Mouse (Mus musculus) retina, embryonic 14.5 days (tissue): ENCODE results near the gene Vezf1.

Source experiments
- DNase-seq: peaks from one replicate; pipeline ENCODE4 v3.0.0-alpha.2; 2015; ENCODE audit warnings: low spot score

The Vezf1 gene

GRCm38 (mm10) chr11:88054589-88054988, 13.5 kb upstream of the Vezf1 start:
- peak; percentile 84 for DNase-seq

- no peak for DNase-seq
Measured at GRCm38 (mm10) chr11:88055777-88056176, 12.3 kb upstream of the Vezf1 start.

- no peak for DNase-seq
Measured at GRCm38 (mm10) chr11:88057788-88058187, 10.3 kb upstream of the Vezf1 start.

- DNase-seq, result peak; percentile 84
Measured at GRCm38 (mm10) chr11:88059141-88059540, 8.9 kb upstream of the Vezf1 start.

GRCm38 (mm10) chr11:88061892-88062625, 6.0 kb upstream of the Vezf1 start:
- no peak for DNase-seq

GRCm38 (mm10) chr11:88065732-88066131, 2.3 kb upstream of the Vezf1 start:
- DNase-seq, result no peak

- DNase-seq, result no peak
Measured at GRCm38 (mm10) chr11:88067191-88067585, 891 bp upstream of the Vezf1 start.

GRCm38 (mm10) chr11:88068411-88069245, 549 bp downstream of the Vezf1 start:
- DNase-seq, result peak; percentile 43

GRCm38 (mm10) chr11:88069246-88069570, 1.1 kb downstream of the Vezf1 start:
- no peak for DNase-seq

- DNase-seq, result no peak
Measured at GRCm38 (mm10) chr11:88070392-88070791, 2.3 kb downstream of the Vezf1 start.

GRCm38 (mm10) chr11:88071113-88071512, 3.0 kb downstream of the Vezf1 start:
- no peak for DNase-seq

- no peak for DNase-seq
Measured at GRCm38 (mm10) chr11:88073343-88073875, 5.3 kb downstream of the Vezf1 start.

GRCm38 (mm10) chr11:88075701-88076100, 7.6 kb downstream of the Vezf1 start:
- DNase-seq, result no peak

- no peak for DNase-seq
Measured at GRCm38 (mm10) chr11:88076394-88076793, 8.3 kb downstream of the Vezf1 start.

GRCm38 (mm10) chr11:88083699-88084098, 15.6 kb downstream of the Vezf1 start:
- DNase-seq, result no peak

- DNase-seq, result peak; percentile 97
Measured at GRCm38 (mm10) chr11:88086737-88087627, 18.9 kb downstream of the Vezf1 start.

GRCm38 (mm10) chr11:88089150-88089549, 21.1 kb downstream of the Vezf1 start:
- DNase-seq, result no peak

- DNase-seq, result no peak
Measured at GRCm38 (mm10) chr11:88090293-88090692, 22.2 kb downstream of the Vezf1 start.

GRCm38 (mm10) chr11:88091949-88092348, 23.9 kb downstream of the Vezf1 start:
- no peak for DNase-seq

GRCm38 (mm10) chr11:88097173-88097572, 29.1 kb downstream of the Vezf1 start:
- DNase-seq, result no peak

GRCm38 (mm10) chr11:88098021-88098729, 30.1 kb downstream of the Vezf1 start, which contains the start of gene Cuedc1:
TSS of gene Cuedc1 (plus strand) at chr11:88098058.
- DNase-seq, result no peak
